Mouse (Mus musculus) embryonic fibroblast, embryonic 13.5 days (primary cell): Measurements from ENCODE around the gene Gm20708.

Experiments used
- CTCF ChIP-seq: IDR thresholded peaks from 2 replicates; pipeline ENCODE4 v1.5.1; 2011; ENCODE audit warnings: mild to moderate bottlenecking, control low read depth, low read length, moderate library complexity, borderline replicate concordance; ENCODE audit not compliant: insufficient read depth
- POLR2A ChIP-seq: IDR thresholded peaks from 2 replicates; pipeline ENCODE4 v1.6.1; 2011; ENCODE audit warnings: low read depth, mild to moderate bottlenecking, control low read depth, low read length, moderate library complexity

- TF ChIP-seq CTCF (no peak), POLR2A (no peak)
These were observed 17.4 kb downstream of the Gm20708 start for GRCm38 (mm10) chr11:117826916-117827315.
